Mouse (Mus musculus) CH12.LX (cell line): ENCODE measurements around the gene Tmem145. TPM values are rescaled to one million over a fixed set of nuclear protein-coding genes. Genes with fewer than 3 reads are reported as not detected.
"Not testable (repeated sequence)": the region's sequence is repeated elsewhere in the genome, so short reads cannot be mapped to it uniquely, and the experiment has no call there.

Experiments
- DNase-seq: peaks from one replicate; pipeline ENCODE4 v3.0.0-alpha.2; 2013; ENCODE audit errors: extremely low read depth
- H3K27ac ChIP-seq: 2 replicates; pipeline ENCODE4 v1.5.1; 2012; ENCODE audit warnings: low read depth, mild to moderate bottlenecking, control low read depth, moderate library complexity; ENCODE audit not compliant: insufficient read depth
- H3K27me3 ChIP-seq: replicated peaks from 2 replicates; pipeline ENCODE3; 2012; ENCODE audit warnings: inconsistent platforms
- H3K36me3 ChIP-seq, 2 experiments: replicated peaks in 1 of 2; 2 replicates each; pipeline versions ENCODE3 to v1.6.1; 2012; ENCODE audit warnings: inconsistent platforms in 1 of 2, low read length in 1 of 2, mild to moderate bottlenecking in 1 of 2, mixed read lengths in 1 of 2, moderate library complexity in 1 of 2; ENCODE audit not compliant: control insufficient read depth in 1 of 2, insufficient read depth in 1 of 2
- H3K4me1 ChIP-seq, 2 experiments: 2 replicates each; pipeline ENCODE4 v1.6.1; 2012; ENCODE audit warnings: inconsistent platforms in 1 of 2, moderate library complexity in 1 of 2; ENCODE audit not compliant: insufficient read depth in 2 of 2, control insufficient read depth in 1 of 2
- H3K4me2 ChIP-seq: 2 replicates; pipeline ENCODE4 v1.6.1; 2012; ENCODE audit warnings: low read depth, mild to moderate bottlenecking, control low read depth; ENCODE audit not compliant: poor library complexity, insufficient read depth, severe bottlenecking
- H3K4me3 ChIP-seq, 3 experiments: fragments of 150-350 bp in 1 of 3; sonication (generic) in 1 of 3; replicated peaks in 1 of 3; 2 replicates each; pipeline versions ENCODE3 to v1.5.1; 2011 to 2012; ENCODE audit warnings: low read depth in 2 of 3, low read length in 2 of 3, mild to moderate bottlenecking in 2 of 3, moderate library complexity in 2 of 3, control low read depth in 1 of 3, improper control_type of control experiment in 1 of 3, inconsistent platforms in 1 of 3, mixed read lengths in 1 of 3; ENCODE audit not compliant: poor library complexity in 1 of 3
- H3K79me2 ChIP-seq: replicated peaks from 2 replicates; pipeline ENCODE4 v1.6.1; 2012; ENCODE audit warnings: mild to moderate bottlenecking, moderate library complexity; ENCODE audit not compliant: control insufficient read depth, poor library complexity, insufficient read depth, severe bottlenecking; ENCODE audit errors: extremely low read depth
- H3K9ac ChIP-seq: 2 replicates; pipeline ENCODE4 v1.6.1; 2012; ENCODE audit warnings: low read depth, mild to moderate bottlenecking, control low read depth, moderate library complexity; ENCODE audit not compliant: insufficient read depth
- H3K9me3 ChIP-seq: replicated peaks from 2 replicates; pipeline ENCODE3; 2012; ENCODE audit warnings: low read length, inconsistent platforms, mixed read lengths
- CHD2 ChIP-seq: IDR thresholded peaks from 2 replicates; pipeline ENCODE4 v1.6.1; 2011; ENCODE audit warnings: low read length, improper control_type of control experiment
- E2F4 ChIP-seq: IDR thresholded peaks from 2 replicates; pipeline ENCODE4 v1.6.1; 2011; ENCODE audit warnings: low read depth, low read length, improper control_type of control experiment; ENCODE audit not compliant: insufficient replicate concordance
- HCFC1 ChIP-seq: IDR thresholded peaks from 2 replicates; pipeline ENCODE4 v1.6.1; 2012; ENCODE audit warnings: low read depth, mild to moderate bottlenecking, inconsistent platforms, low read length, improper control_type of control experiment
- IRF4 ChIP-seq: IDR thresholded peaks from 2 replicates; pipeline ENCODE4 v1.6.1; 2014; ENCODE audit warnings: low read depth, mild to moderate bottlenecking, inconsistent platforms, low read length, improper control_type of control experiment
- KAT2A ChIP-seq: IDR thresholded peaks from 2 replicates; pipeline ENCODE4 v1.6.1; 2012; ENCODE audit warnings: low read length, improper control_type of control experiment, inconsistent platforms; ENCODE audit not compliant: insufficient replicate concordance
- MAX ChIP-seq: IDR thresholded peaks from 2 replicates; pipeline ENCODE4 v1.6.1; 2011; ENCODE audit warnings: low read length, improper control_type of control experiment
- MAZ ChIP-seq: IDR thresholded peaks from 2 replicates; pipeline ENCODE4 v1.6.1; 2012; ENCODE audit warnings: low read depth, mild to moderate bottlenecking, inconsistent platforms, low read length, improper control_type of control experiment, moderate library complexity
- MEF2A ChIP-seq: IDR thresholded peaks from 2 replicates; pipeline ENCODE4 v1.6.1; 2014; ENCODE audit warnings: low read depth, mild to moderate bottlenecking, inconsistent platforms, low read length, improper control_type of control experiment, borderline replicate concordance
- MYC ChIP-seq: IDR thresholded peaks from 2 replicates; pipeline ENCODE4 v1.6.1; 2011; ENCODE audit warnings: low read depth, mild to moderate bottlenecking, improper control_type of control experiment, low read length
- RAD21 ChIP-seq: IDR thresholded peaks from 2 replicates; pipeline ENCODE4 v1.6.1; 2011; ENCODE audit warnings: low read depth, mild to moderate bottlenecking, low read length, improper control_type of control experiment, moderate library complexity
- RCOR1 ChIP-seq: conservative IDR thresholded peaks from 2 replicates; pipeline ENCODE4 v1.6.1; 2012; ENCODE audit warnings: low read depth, mild to moderate bottlenecking, inconsistent platforms, low read length, improper control_type of control experiment
- SMC3 ChIP-seq: IDR thresholded peaks from 2 replicates; pipeline ENCODE4 v1.6.1; 2011; ENCODE audit warnings: low read depth, low read length, improper control_type of control experiment
- TBP ChIP-seq: conservative IDR thresholded peaks from 2 replicates; pipeline ENCODE4 v1.6.1; 2011; ENCODE audit warnings: low read depth, low read length, improper control_type of control experiment
- TCF12 ChIP-seq: IDR thresholded peaks from 2 replicates; pipeline ENCODE4 v1.6.1; 2014; ENCODE audit warnings: low read depth, mild to moderate bottlenecking, inconsistent platforms, low read length, improper control_type of control experiment
- UBTF ChIP-seq: IDR thresholded peaks from 2 replicates; pipeline ENCODE4 v1.6.1; 2012; ENCODE audit warnings: low read depth, mild to moderate bottlenecking, inconsistent platforms, low read length, improper control_type of control experiment, moderate library complexity
- USF1 ChIP-seq: IDR thresholded peaks from 2 replicates; pipeline ENCODE4 v1.6.1; 2014; ENCODE audit warnings: low read depth, mild to moderate bottlenecking, inconsistent platforms, low read length, improper control_type of control experiment
- ZKSCAN1 ChIP-seq: IDR thresholded peaks from 2 replicates; pipeline ENCODE4 v1.6.1; 2012; ENCODE audit warnings: low read depth, inconsistent platforms, low read length, improper control_type of control experiment, borderline replicate concordance
- ZNF384 ChIP-seq: IDR thresholded peaks from 2 replicates; pipeline ENCODE4 v1.6.1; 2012; ENCODE audit warnings: low read depth, low read length, improper control_type of control experiment, inconsistent platforms
- dilution Hi-C: fragments of 300-500 bp; cut with MboI; formaldehyde crosslinking; loops from 2 replicates; pipeline ENCODE4 v1.14.3; 2020; ENCODE audit warnings: low sequenced_read_pairs; ENCODE audit not compliant: extremely low pct_unique_long_range_greater_than_20kb, extremely low pct_ligation_motif_present
- in situ Hi-C: fragments of 300-500 bp; cut with MboI; formaldehyde crosslinking; loops from 3 replicates; pipeline ENCODE4 v1.14.3; 2019; ENCODE audit warnings: low sequenced_read_pairs, low pct_ligation_motif_present, low pct_unique_long_range_greater_than_20kb, mixed read lengths
- polyA plus RNA-seq: library from polyadenylated mRNA; unstranded; fragments of >175 nt; gene quantifications from 2 replicates; pipeline ENCODE4 v1.2.1, GENCODE M21; 2012; ENCODE audit warnings: low read depth; ENCODE audit not compliant: insufficient read length
- total RNA-seq, 2 experiments: library from RNA; depleted of rRNA; stranded (reverse); fragments of 300-350 nt in 1 of 2; fragments of >200 nt in 1 of 2; gene quantifications; 2 replicates each; pipeline ENCODE4 v1.2.3; 2012 to 2014

The Tmem145 gene
- total and polyA plus RNA-seq, 3 experiments, result 0.10 TPM; not detected in 2

GRCm38 (mm10) chr7:25323219-25323618 is 17.3 kb downstream of the Tmem145 start:
- no peak overlapping the region for H3K4me3 ChIP-seq
- no peak overlapping the region for H3K27ac ChIP-seq
- DNase-seq, result no peak
- in situ Hi-C loops, result no loop called here
- H3K9me3 ChIP-seq, result peaks cover 5% of the 10 kb centered on the region
- no peak overlapping the region for H3K4me2 ChIP-seq
- no peak overlapping the region for H3K9ac ChIP-seq
- TF ChIP-seq MEF2A (no peak), UBTF (no peak), MAZ (no peak), TBP (no peak), MYC (no peak), E2F4 (no peak), RAD21 (no peak), IRF4 (no peak), CHD2 (no peak), MAX (no peak), USF1 (no peak), ZNF384 (no peak), KAT2A (no peak)
- H3K36me3 ChIP-seq, result no peaks in the 10 kb centered on the region
- no peaks in the 10 kb centered on the region for H3K4me1 ChIP-seq
- no peaks in the 10 kb centered on the region for H3K79me2 ChIP-seq
- peaks cover 8% of the 10 kb centered on the region for H3K27me3 ChIP-seq
- dilution Hi-C loops, result no loop called here

- H3K9me3 ChIP-seq, H3K4me2 ChIP-seq, DNase-seq, H3K79me2 ChIP-seq, H3K4me1 ChIP-seq, H3K36me3 ChIP-seq, in situ Hi-C loops, H3K9ac ChIP-seq, dilution Hi-C loops, H3K4me3 ChIP-seq, H3K27ac ChIP-seq: not testable (repeated sequence)
- peaks cover 17% of the 10 kb centered on the region for H3K27me3 ChIP-seq
Observed at GRCm38 (mm10) chr7:25325431-25325830, 19.5 kb downstream of the Tmem145 start.

- Histone ChIP-seq H3K4me2 (no peak overlapping the region), H3K27me3 (peaks cover 17% of the 10 kb centered on the region), H3K9ac (no peak overlapping the region), H3K4me3 (no peak overlapping the region), H3K4me1 (no peaks in the 10 kb centered on the region), H3K36me3 (no peaks in the 10 kb centered on the region)
- in situ Hi-C loops (no loop called here), dilution Hi-C loops (no loop called here)
- TF ChIP-seq TBP (no peak), ZKSCAN1 (no peak), UBTF (no peak), HCFC1 (no peak), MYC (no peak), SMC3 (no peak), RCOR1 (no peak), TCF12 (no peak)
- TF ChIP-seq, all 38 proteins: peak for 0
- Histone ChIP-seq H3K27ac (no peak overlapping the region), H3K9me3 (peaks cover 2% of the 10 kb centered on the region), H3K79me2 (no peaks in the 10 kb centered on the region)
- DNase-seq, result no peak
Observed at GRCm38 (mm10) chr7:25326233-25326632, 20.3 kb downstream of the Tmem145 start.
